Mouse (Mus musculus) C2C12 (cell line): Measurements from ENCODE around the gene Wnt3. TPM values are rescaled to one million over a fixed set of nuclear protein-coding genes. Genes with fewer than 3 reads are reported as not detected.

Experiments
- H3K27me3 ChIP-seq: one replicate; pipeline ENCODE4 v1.6.1; 2011; ENCODE audit not compliant: control insufficient read depth, insufficient read depth, insufficient read length
- H3K36me3 ChIP-seq: one replicate; pipeline ENCODE4 v1.6.1; 2011; ENCODE audit not compliant: control insufficient read depth, insufficient read depth
- H3K4me3 ChIP-seq: one replicate; pipeline ENCODE4 v1.5.1; 2011; ENCODE audit warnings: mild to moderate bottlenecking, control low read depth; ENCODE audit not compliant: poor library complexity, insufficient read depth, severe bottlenecking
- H3K79me2 ChIP-seq: one replicate; pipeline ENCODE4 v1.6.1; 2011; ENCODE audit not compliant: control insufficient read depth, insufficient read depth
- H3K79me3 ChIP-seq: one replicate; pipeline ENCODE4 v1.6.1; 2011; ENCODE audit warnings: low read depth, control low read depth
- H3ac ChIP-seq: one replicate; pipeline ENCODE3; 2011; ENCODE audit warnings: low read depth; ENCODE audit not compliant: control insufficient read depth, insufficient read length
- CEBPB ChIP-seq: IDR thresholded peaks from one replicate; pipeline ENCODE4 v1.6.1; 2011; ENCODE audit warnings: low read depth, mild to moderate bottlenecking, control low read depth, moderate library complexity
- CTCF ChIP-seq: IDR thresholded peaks from one replicate; pipeline ENCODE4 v1.5.1; 2011; ENCODE audit not compliant: control insufficient read depth, insufficient read depth, insufficient read length
- FOSL1 ChIP-seq: IDR thresholded peaks from one replicate; pipeline ENCODE4 v1.8.0; 2011; ENCODE audit warnings: mild to moderate bottlenecking, low read length; ENCODE audit not compliant: poor library complexity, insufficient read depth, severe bottlenecking
- MAX ChIP-seq: IDR thresholded peaks from one replicate; pipeline ENCODE4 v1.6.1; 2011; ENCODE audit warnings: mild to moderate bottlenecking, control low read depth
- MYOD1 ChIP-seq: IDR thresholded peaks from one replicate; pipeline ENCODE4 v1.6.1; 2011; ENCODE audit warnings: low read depth; ENCODE audit not compliant: control insufficient read depth, insufficient read length
- MYOG ChIP-seq: IDR thresholded peaks from one replicate; pipeline ENCODE4 v1.6.1; 2011; ENCODE audit not compliant: control insufficient read depth, insufficient read length; ENCODE audit errors: extremely low read depth
- USF1 ChIP-seq: IDR thresholded peaks from one replicate; pipeline ENCODE4 v1.6.1; 2011; ENCODE audit warnings: low read depth, mild to moderate bottlenecking, control low read depth, moderate library complexity
- polyA plus RNA-seq: library from polyadenylated mRNA; unstranded; fragments of >200 nt; fragmentation: generic; extraction: Trizol; gene quantifications from one replicate; pipeline ENCODE4 v1.2.1, GENCODE M21; 2012; ENCODE audit warnings: missing spikeins

Gene Wnt3
- polyA plus RNA-seq, 1 experiment: 0.01 TPM

DNA sequence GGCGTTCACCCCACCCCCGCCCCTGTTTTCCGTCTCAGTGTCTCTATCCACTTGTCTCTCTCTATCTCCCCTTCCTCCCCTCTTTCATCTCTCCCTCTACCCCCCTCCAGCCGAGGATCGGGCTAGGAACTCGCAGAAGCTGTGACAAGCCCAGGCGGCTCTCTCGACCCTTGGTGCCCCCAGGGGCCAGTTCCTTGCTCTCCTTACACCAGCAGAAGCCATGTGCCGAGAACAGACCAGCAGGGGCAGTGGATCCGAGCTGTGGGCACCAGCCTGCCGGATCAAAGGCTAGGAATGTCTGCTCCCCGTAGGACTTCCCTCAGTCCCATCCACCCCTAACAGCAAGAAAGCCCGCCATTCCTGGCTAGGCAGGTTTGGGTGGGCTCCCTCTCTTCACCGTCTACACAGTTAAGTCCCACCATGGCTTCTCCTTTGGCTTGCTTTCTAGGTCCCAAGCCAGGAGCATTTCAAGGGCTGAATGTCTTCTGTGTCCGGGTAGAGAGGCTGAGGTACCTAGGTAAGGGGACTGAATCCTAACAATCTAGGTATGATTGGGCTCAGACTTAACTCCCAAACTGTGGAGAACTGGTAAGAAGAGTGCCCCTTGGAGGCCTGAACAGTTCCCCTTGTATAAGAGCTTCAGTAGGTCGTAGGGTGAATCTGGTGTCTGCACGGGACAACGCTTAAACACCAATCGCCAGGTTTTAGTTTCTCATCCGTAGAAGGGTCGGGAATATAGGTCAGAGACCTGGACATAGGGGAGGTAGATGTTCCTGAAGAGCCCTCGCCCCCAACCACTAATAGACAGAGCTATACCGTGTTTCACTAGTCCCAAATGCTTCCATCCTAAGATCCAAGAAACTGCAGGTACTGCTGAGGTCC, 1.2 kb upstream of the Wnt3 start:
- no peak overlapping the region for H3ac ChIP-seq
- H3K79me3 ChIP-seq: no peaks in the 10 kb centered on the region
- H3K79me2 ChIP-seq: no peaks in the 10 kb centered on the region
- no peaks in the 10 kb centered on the region for H3K36me3 ChIP-seq
- peaks cover 92% of the 10 kb centered on the region for H3K27me3 ChIP-seq
- TF ChIP-seq CEBPB: no peak
- no peak for TF ChIP-seq USF1
- TF ChIP-seq MYOG: no peak
- TF ChIP-seq MAX: no peak
- no peak overlapping the region for H3K4me3 ChIP-seq

DNA sequence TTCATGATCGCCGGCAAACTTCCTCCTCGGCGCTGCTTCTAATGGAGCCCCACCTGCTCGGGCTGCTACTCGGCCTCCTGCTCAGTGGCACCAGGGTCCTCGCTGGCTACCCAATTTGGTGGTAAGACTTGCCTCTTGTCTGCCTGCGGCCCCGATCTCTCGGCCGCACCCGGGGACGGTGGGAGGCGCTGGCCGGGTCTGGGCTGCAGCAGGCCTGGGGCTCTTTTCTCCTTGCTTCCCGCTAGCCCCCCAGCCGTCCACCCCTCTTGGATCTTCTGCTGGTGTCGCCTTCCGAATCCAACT, 229 bp downstream of the Wnt3 start:
- TF ChIP-seq MAX: no peak
- TF ChIP-seq USF1: no peak
- TF ChIP-seq MYOG: no peak
- no peak for TF ChIP-seq CEBPB
- TF ChIP-seq MYOD1: no peak
- TF ChIP-seq CTCF: no peak
- no peak for TF ChIP-seq FOSL1
- H3K27me3 ChIP-seq: peaks cover 82% of the 10 kb centered on the region

DNA sequence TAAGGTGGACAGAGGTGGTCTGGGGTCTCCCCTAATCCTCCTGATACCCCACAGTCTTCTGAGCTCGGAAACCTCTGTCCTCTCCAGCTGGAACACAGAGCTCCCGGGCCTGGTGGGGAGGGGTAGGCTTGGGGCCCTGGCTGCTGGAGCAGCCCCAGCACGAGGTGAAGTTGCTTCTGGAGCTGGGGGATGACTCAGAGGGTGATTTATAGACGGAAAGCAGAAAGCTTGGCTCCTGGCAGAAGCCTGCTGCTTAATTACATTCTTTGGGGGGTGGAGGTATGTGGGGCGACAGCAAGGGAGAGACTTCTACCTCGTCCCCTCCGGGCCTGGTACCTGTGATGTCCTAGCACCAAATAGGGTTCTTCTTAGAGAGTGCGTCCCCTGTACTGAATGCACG, 6.2 kb downstream of the Wnt3 start:
- no peaks in the 10 kb centered on the region for H3K79me2 ChIP-seq
- no peaks in the 10 kb centered on the region for H3K79me3 ChIP-seq
- TF ChIP-seq CTCF (no peak), MYOG (no peak), USF1 (no peak), MYOD1 (no peak), CEBPB (no peak), MAX (no peak), FOSL1 (no peak)
- no peak overlapping the region for H3ac ChIP-seq
- H3K27me3 ChIP-seq: peaks cover 36% of the 10 kb centered on the region
- no peaks in the 10 kb centered on the region for H3K36me3 ChIP-seq
- H3K4me3 ChIP-seq: no peak overlapping the region

More for the DNA sequence above, 229 bp downstream of the Wnt3 start:
- no peak overlapping the region for H3K4me3 ChIP-seq
- H3K36me3 ChIP-seq: no peaks in the 10 kb centered on the region
- no peaks in the 10 kb centered on the region for H3K79me3 ChIP-seq
- no peaks in the 10 kb centered on the region for H3K79me2 ChIP-seq
- H3ac ChIP-seq: no peak overlapping the region

DNA sequence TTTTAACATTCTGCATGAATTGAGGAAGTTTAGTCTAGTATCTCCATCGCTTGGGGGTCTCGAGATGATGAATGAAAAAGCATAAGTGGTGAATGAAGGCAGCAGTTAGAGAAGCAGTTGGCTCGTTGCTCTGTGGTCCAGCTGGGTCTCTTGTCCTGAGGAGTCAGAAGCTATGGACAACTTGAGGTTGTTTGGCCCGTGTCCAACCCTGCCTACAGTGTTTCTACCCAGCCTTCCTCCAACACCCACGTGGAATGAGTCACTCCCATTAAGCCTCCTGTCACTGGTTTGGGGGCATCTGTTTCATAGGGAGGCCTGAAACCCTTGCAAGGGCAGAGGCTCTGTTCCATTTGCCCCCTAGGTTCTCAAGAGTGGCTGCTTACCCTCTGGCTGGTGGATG, 16.0 kb downstream of the Wnt3 start:
- Histone ChIP-seq H3K79me2 (no peaks in the 10 kb centered on the region), H3ac (no peak overlapping the region), H3K4me3 (no peak overlapping the region), H3K27me3 (peaks cover 20% of the 10 kb centered on the region), H3K79me3 (no peaks in the 10 kb centered on the region), H3K36me3 (no peaks in the 10 kb centered on the region)
- TF ChIP-seq MYOD1 (no peak), MAX (peak; percentile 49), USF1 (no peak)

DNA sequence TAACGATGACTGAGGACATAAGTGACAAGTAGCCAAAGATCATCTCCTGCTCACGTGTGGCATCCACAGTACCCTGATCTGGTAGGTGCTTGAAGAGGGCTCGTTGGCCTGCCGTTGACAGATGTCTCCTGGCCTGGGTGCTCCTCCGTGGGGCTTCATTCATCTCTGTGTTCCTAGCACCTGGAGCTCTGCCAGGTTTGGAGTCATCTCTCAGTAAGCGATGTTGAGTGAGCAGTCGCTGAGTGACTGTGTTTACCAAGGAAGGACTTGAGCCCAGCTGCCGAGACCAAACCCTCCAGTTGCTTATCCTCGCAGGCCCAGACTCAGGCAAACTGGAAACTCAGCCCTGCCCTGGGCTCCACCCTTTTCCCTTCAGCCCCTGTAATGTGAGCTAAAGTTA, 27.2 kb downstream of the Wnt3 start:
- Histone ChIP-seq H3K4me3 (no peak overlapping the region), H3K36me3 (no peaks in the 10 kb centered on the region), H3K79me2 (no peaks in the 10 kb centered on the region), H3K79me3 (no peaks in the 10 kb centered on the region), H3ac (no peak overlapping the region), H3K27me3 (peaks cover 42% of the 10 kb centered on the region)
- TF ChIP-seq MYOG: no peak
- TF ChIP-seq CTCF: no peak
- TF ChIP-seq FOSL1: no peak
- TF ChIP-seq USF1: no peak
- TF ChIP-seq MAX: no peak
- TF ChIP-seq MYOD1: no peak
- no peak for TF ChIP-seq CEBPB

DNA sequence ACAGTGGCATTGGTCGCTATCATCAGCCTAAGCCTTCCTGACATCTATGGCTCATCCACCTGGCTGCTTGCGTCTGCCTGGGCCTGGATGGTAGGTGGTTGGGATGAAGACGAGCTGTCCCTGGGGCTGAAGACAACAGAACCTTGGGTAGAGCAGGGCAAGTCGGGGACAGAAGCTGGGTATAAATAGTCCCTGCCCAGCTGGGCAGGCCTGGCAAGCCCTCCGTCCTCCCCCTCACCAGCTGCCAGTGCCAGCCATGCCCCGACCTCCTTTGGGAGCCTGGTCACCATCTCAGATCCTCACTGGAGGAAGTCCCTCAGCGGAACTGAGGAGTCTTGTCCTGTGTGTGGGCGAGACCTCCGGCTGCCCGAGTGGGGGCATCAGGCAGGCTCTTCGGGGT, 30.2 kb downstream of the Wnt3 start:
- Histone ChIP-seq H3K36me3 (no peaks in the 10 kb centered on the region), H3K27me3 (peaks cover 52% of the 10 kb centered on the region), H3K79me3 (no peaks in the 10 kb centered on the region), H3K79me2 (no peaks in the 10 kb centered on the region), H3ac (no peak overlapping the region), H3K4me3 (no peak overlapping the region)
- TF ChIP-seq MYOD1: no peak
- TF ChIP-seq USF1: no peak
- no peak for TF ChIP-seq CEBPB
